10 mouse cellular contexts compared by ENCODE assay signal in the genomic region with DNA sequence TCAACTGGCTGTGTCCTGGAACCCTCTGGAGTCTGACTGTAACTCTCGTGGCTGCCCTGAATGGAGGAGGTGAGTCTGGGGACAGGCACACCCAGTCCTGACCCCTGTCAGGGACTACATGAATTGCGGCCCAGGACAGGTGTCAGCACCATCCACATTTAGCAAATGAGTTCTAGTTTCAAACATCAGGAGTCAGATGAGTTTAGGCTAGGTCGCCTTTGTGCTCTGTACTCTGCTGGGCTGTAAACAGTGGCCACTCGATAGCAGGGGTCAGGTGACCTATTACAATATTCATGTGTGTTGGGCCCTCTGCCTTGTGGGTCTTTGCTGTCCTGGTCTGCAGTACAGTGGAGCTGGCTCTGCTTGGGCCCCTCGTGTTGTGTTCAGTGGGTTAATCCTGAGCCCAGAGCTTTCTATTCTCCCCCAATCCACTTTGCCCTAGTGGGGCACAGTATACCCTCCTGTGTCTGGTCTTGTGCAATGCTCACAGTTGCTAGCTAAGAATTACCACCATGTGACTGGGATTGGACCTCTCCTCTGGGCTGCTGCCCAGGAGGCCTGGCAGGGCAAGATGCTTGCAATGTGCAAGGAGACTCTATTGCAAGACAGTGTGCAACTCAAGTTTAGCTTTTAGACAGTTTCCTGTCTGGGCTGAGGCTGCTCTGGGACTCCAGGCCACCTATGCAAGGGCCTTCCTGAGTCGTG. TPM values are rescaled to one million over a fixed set of nuclear protein-coding genes. Genes with fewer than 3 reads are reported as not detected.
DNase-seq lines count a peak whose midpoint lies in the region; ATAC-seq lines count a peak whose summit lies in the region.
"Had no signal": no experiment of that assay in that cellular context is flagged by ENCODE, and none has a peak within 500 bp of the region (broad histone marks: within the 10 kb centered on the region; RNA-seq: fewer than 3 reads in every experiment).

No protein-coding gene starts in this region.

- no peaks in the 10 kb centered on the region for H3K27me3 ChIP-seq in liver, embryonic 13.5 days
- no peaks in the 10 kb centered on the region for H3K27me3 ChIP-seq in forebrain, embryonic 10.5 days (ENCODE audit: poor library complexity, severe bottlenecking)
- H3K27me3 ChIP-seq in embryonic facial prominence, embryonic 10.5 days (replicated peaks; ENCODE audit: low read depth, poor library complexity, severe bottlenecking): no peaks in the 10 kb centered on the region
- H3K27me3 ChIP-seq: embryonic facial prominence, embryonic 12.5 days had no signal

- no peak overlapping the region for H3K4me3 ChIP-seq in liver, embryonic 13.5 days (replicated peaks)
- H3K4me3 ChIP-seq in forebrain, embryonic 10.5 days: no peak overlapping the region
- H3K4me3 ChIP-seq in embryonic facial prominence, embryonic 10.5 days: no peak overlapping the region
- H3K4me3 ChIP-seq: embryonic facial prominence, embryonic 12.5 days had no signal

- H3K4me2 ChIP-seq in liver, embryonic 13.5 days: no peak overlapping the region
- H3K4me2 ChIP-seq: embryonic facial prominence, embryonic 12.5 days had no signal

- no peak overlapping the region for H3K9ac ChIP-seq in liver, embryonic 13.5 days
- H3K9ac ChIP-seq: embryonic facial prominence, embryonic 12.5 days had no signal

- no peaks in the 10 kb centered on the region for H3K4me1 ChIP-seq in liver, embryonic 13.5 days (replicated peaks)
- peaks cover 7% of the 10 kb centered on the region for H3K4me1 ChIP-seq in forebrain, embryonic 10.5 days
- 0 out of 2 replicates have a peak, but pooled peaks cover 3% of the 10 kb centered on the region for H3K4me1 ChIP-seq in embryonic facial prominence, embryonic 10.5 days
- H3K4me1 ChIP-seq: embryonic facial prominence, embryonic 12.5 days had no signal

- 43% methylated on average over 6 of the region's 6 CpGs for WGBS in liver, embryonic 13.5 days (ENCODE audit: insufficient replicate concordance)
- WGBS in forebrain, embryonic 10.5 days: 84% methylated on average over 6 of the region's 6 CpGs
- WGBS in embryonic facial prominence, embryonic 10.5 days: 82% methylated on average over 6 of the region's 6 CpGs

- DNase-seq in ovary, postnatal 36 days (ENCODE audit: low spot score): peak; percentile 32
- DNase-seq in ovary, postnatal 10 days (ENCODE audit: low spot score): no peak
- DNase-seq in gastrocnemius, postnatal 25 days: peak; percentile 80
- DNase-seq in liver, embryonic 13.5 days: no peak
- peak; percentile 87 for DNase-seq in skeletal muscle tissue, adult 2 months (ENCODE audit: low read depth, low spot score)
- no peak for DNase-seq in forebrain, embryonic 10.5 days (ENCODE audit: extremely low spot score, low spot score)
- no peak for DNase-seq in embryonic facial prominence, embryonic 10.5 days (ENCODE audit: low spot score)

- ATAC-seq in liver, embryonic 13.5 days (ENCODE audit: low read depth): peak; percentile 50

- H3K27ac ChIP-seq in liver, embryonic 13.5 days: no peak overlapping the region
- H3K27ac ChIP-seq in forebrain, embryonic 10.5 days: no peak overlapping the region
- H3K27ac ChIP-seq in embryonic facial prominence, embryonic 10.5 days (replicated peaks): no peak overlapping the region
- H3K27ac ChIP-seq: embryonic facial prominence, embryonic 12.5 days had no signal

- no peaks in the 10 kb centered on the region for H3K9me3 ChIP-seq in liver, embryonic 13.5 days (replicated peaks)
- H3K9me3 ChIP-seq in forebrain, embryonic 10.5 days: no peaks in the 10 kb centered on the region
- no peaks in the 10 kb centered on the region for H3K9me3 ChIP-seq in embryonic facial prominence, embryonic 10.5 days
- H3K9me3 ChIP-seq: embryonic facial prominence, embryonic 12.5 days had no signal

- no peaks in the 10 kb centered on the region for H3K36me3 ChIP-seq in liver, embryonic 13.5 days
- H3K36me3 ChIP-seq in forebrain, embryonic 10.5 days (replicated peaks): no peaks in the 10 kb centered on the region
- H3K36me3 ChIP-seq in embryonic facial prominence, embryonic 10.5 days (replicated peaks): no peaks in the 10 kb centered on the region
- H3K36me3 ChIP-seq: embryonic facial prominence, embryonic 12.5 days had no signal

RNA-seq across cellular contexts. Expression of gene Cryaa, which starts 25.8 kb away (rescaled TPM):
- not detected for total RNA-seq in gastrocnemius, postnatal 25 days (2021)
- polyA plus RNA-seq in liver, embryonic 13.5 days (2015; fragmentation: Nextera tagmentation; extraction: Ambion mirVana): not detected in 2 replicates
- 0.16 TPM in 1 of 2 replicates, not detected in the other for polyA plus RNA-seq in forebrain, embryonic 10.5 days (2016; fragmentation: Nextera tagmentation; extraction: Ambion mirVana)
- polyA plus RNA-seq in embryonic facial prominence, embryonic 10.5 days (2016; fragmentation: Nextera tagmentation; extraction: Ambion mirVana): 0.77 TPM in 1 of 2 replicates, not detected in the other
- total RNA-seq: layer of hippocampus, adult 18-20 months had no signal
- polyA plus RNA-seq: neural tube, embryonic 11.5 days had no signal

RNA-seq across cellular contexts. Expression of gene U2af1, which starts 44.7 kb away (rescaled TPM):
- 10 to 100 TPM; 57.1 to 65.9 TPM for total RNA-seq in gastrocnemius, postnatal 25 days (2021)
- 223 and 239 TPM in 2 replicates for polyA plus RNA-seq in liver, embryonic 13.5 days (2015; fragmentation: Nextera tagmentation; extraction: Ambion mirVana)
- polyA plus RNA-seq in forebrain, embryonic 10.5 days (2016; fragmentation: Nextera tagmentation; extraction: Ambion mirVana): 529 and 553 TPM in 2 replicates
- 464 and 498 TPM in 2 replicates for polyA plus RNA-seq in embryonic facial prominence, embryonic 10.5 days (2016; fragmentation: Nextera tagmentation; extraction: Ambion mirVana)

Comparison
In these comparisons a context has a peak if more than half of its experiments do, and no peak if none do; other contexts are left out.
1. DNase-seq: peak in ovary, postnatal 36 days (single experiment), gastrocnemius, postnatal 25 days (single experiment) and skeletal muscle tissue, adult 2 months (single experiment); none in ovary, postnatal 10 days (single experiment), liver, embryonic 13.5 days (single experiment), forebrain, embryonic 10.5 days (single experiment) and embryonic facial prominence, embryonic 10.5 days (single experiment).